Mouse (Mus musculus) intestine, embryonic 14.5 days (tissue): Measurements from ENCODE around the gene Ntn3. TPM values are rescaled to one million over a fixed set of nuclear protein-coding genes. Genes with fewer than 3 reads are reported as not detected.

ENCODE experiments used
- ATAC-seq: fragments of 200-750 bp; cut with Nextera tagmentation; replicated peaks from 2 replicates; pipeline ENCODE4 v1.8.0; 2017; ENCODE audit warnings: low read depth, moderate number of reproducible peaks, moderate TSS enrichment, moderate library complexity; ENCODE audit not compliant: low FRiP score, low TSS enrichment
- DNase-seq: peaks from one replicate; pipeline ENCODE4 v3.0.0-alpha.2; 2018; ENCODE audit warnings: low spot score
- H3K27ac ChIP-seq: fragments of 300-500 bp; sonication (generic); 2 replicates; pipeline ENCODE4 v1.5.1; 2014; ENCODE audit warnings: low read depth, mild to moderate bottlenecking, control low read depth
- H3K27me3 ChIP-seq: fragments of 300-500 bp; sonication (generic); replicated peaks from 2 replicates; pipeline ENCODE4 v1.6.1; 2014; ENCODE audit warnings: low read length, control low read depth; ENCODE audit not compliant: control insufficient read depth, insufficient read depth
- H3K36me3 ChIP-seq: fragments of 300-500 bp; sonication (generic); 2 replicates; pipeline ENCODE4 v1.6.1; 2014; ENCODE audit warnings: low read length, control low read depth; ENCODE audit not compliant: control insufficient read depth, insufficient read depth
- H3K4me1 ChIP-seq: fragments of 300-500 bp; sonication (generic); replicated peaks from 2 replicates; pipeline ENCODE4 v1.6.1; 2014; ENCODE audit warnings: low read length, control low read depth, mixed read lengths; ENCODE audit not compliant: control insufficient read depth, insufficient read depth
- H3K4me2 ChIP-seq: fragments of 300-500 bp; sonication (generic); 2 replicates; pipeline ENCODE4 v1.6.1; 2014; ENCODE audit warnings: low read length
- H3K4me3 ChIP-seq: fragments of 300-500 bp; sonication (generic); 2 replicates; pipeline ENCODE4 v1.5.1; 2014; ENCODE audit warnings: low read depth, low read length, control low read depth, mixed read lengths
- H3K9ac ChIP-seq: fragments of 300-500 bp; sonication (generic); 2 replicates; pipeline ENCODE4 v1.6.1; 2014; ENCODE audit warnings: mild to moderate bottlenecking, low read length
- H3K9me3 ChIP-seq: fragments of 300-500 bp; sonication (generic); 2 replicates; pipeline ENCODE4 v1.6.1; 2016; ENCODE audit warnings: low read length, control low read depth; ENCODE audit not compliant: control insufficient read depth
- WGBS: fragments of 180-500 bp; shearing (Covaris S2); extraction: QIAGEN DNeasy Blood & Tissue Kit; methylation state at CpG from one replicate; pipeline ENCODE4 v1.1.7; 2014; 5-methylcytosine and 5-hydroxymethylcytosine counted together
- polyA plus RNA-seq: library from polyadenylated mRNA; unstranded; fragments of >200 nt; fragmentation: Nextera tagmentation; extraction: Ambion mirVana; gene quantifications from 2 replicates; pipeline ENCODE4 v1.2.1, GENCODE M21; 2014

Ntn3 gene
- polyA plus RNA-seq, 1 experiment from 2014 or later, result 7.8 TPM

DNA sequence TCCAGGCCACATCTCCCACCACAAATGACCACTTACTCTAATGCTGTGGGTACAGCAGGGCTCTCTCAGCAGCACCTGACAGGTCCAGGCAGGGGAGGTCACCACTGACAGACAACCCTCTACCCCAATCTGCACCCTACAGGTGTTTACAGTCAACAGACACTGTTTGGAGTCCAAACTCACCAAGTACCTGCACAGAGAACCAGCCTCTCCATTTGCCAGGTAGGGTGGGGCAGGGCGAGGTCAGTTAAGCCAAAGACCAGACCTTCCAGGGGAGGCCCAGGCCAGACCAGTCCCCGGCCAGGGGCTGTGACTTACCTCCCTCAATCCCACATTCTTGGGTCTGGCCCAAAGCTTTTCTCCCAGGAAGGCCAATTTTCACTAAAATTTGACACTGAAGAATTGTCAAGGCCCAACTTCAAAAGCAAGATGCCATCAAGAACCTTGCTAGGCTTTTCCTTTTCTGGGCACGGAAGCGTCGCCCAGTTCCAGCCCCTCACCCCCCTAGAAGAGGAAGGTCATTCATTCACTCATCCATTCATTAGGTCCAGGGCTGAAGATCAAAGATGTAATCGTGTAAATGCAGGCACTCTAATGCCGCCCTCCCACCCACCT, 41.3 kb downstream of the Ntn3 start:
- Histone ChIP-seq H3K27me3 (no peaks in the 10 kb centered on the region), H3K4me2 (peak overlapping the region; percentile 88), H3K9me3 (no peaks in the 10 kb centered on the region), H3K27ac (peak overlapping the region; percentile 94; the same call in 1 of the 2 replicates), H3K9ac (peak overlapping the region; percentile 84), H3K36me3 (peaks cover 31% of the 10 kb centered on the region), H3K4me3 (peak overlapping the region; percentile 74), H3K4me1 (peaks cover 14% of the 10 kb centered on the region)
- ATAC-seq (no peak), DNase-seq (no peak)
- 49% methylated on average over 7 of the region's 7 CpGs for WGBS

DNA sequence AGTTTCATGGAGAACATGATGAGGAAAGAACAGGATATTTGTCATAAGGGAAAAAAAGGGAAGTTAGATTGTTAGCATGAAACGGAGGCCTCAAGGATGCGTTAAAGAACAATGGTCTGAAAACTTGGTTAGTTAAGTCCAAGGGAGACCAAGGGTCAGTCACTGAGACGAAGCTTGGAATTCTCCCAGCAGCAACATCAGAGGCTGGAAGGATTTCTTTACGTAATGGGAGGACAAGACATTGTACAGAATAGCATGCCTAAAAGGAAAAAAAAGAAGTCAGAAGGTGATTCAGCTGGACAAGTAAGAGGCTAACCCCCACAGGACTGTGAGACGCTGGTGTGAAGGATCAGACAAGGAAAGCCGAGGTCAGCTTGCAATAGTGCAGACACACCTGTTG, 42.2 kb downstream of the Ntn3 start:
- no peak for DNase-seq
- Histone ChIP-seq H3K9ac (no peak overlapping the region), H3K4me1 (peaks cover 21% of the 10 kb centered on the region), H3K27ac (no peak overlapping the region), H3K27me3 (no peaks in the 10 kb centered on the region), H3K4me2 (no peak overlapping the region), H3K36me3 (peaks cover 31% of the 10 kb centered on the region), H3K9me3 (no peaks in the 10 kb centered on the region), H3K4me3 (no peak overlapping the region)
- ATAC-seq, result no peak
- WGBS, result 88% methylated on average over 6 of the region's 6 CpGs

DNA sequence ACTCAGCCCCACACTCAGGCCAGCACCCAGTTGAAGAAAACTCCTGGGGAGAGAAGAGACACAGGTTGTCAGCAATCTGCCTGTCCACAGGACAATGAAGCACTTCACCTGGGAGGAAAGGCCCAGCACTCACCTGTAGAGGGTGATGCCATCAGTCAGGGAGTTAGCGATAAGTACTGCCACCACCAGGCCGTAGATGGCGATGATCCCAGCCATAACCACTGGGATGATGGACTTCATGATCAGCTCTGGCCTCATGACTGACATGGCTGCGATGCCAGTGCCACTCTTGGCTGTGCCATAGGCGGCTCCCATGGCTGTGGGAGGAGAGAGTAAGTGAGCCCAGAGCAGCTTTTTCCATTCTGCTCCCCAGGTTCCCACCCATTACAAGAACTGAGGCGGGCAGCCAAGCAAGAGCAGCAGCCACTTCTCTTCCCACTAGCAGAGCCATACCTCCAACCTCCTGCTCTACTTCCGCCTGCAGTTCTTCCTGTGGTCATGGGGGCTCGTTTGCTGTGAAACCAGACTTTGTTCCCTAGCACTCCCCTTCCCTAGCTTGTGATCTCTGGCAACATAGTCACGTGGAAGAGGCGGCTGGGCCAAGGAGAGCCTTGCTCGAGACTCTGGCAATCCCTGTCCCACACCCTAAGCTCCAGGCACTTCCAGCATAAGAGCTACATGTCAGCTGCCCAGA, 44.6 kb downstream of the Ntn3 start:
- 80% methylated on average over 11 of the region's 11 CpGs for WGBS
- H3K9ac ChIP-seq, result no peak overlapping the region
- peaks cover 31% of the 10 kb centered on the region for H3K36me3 ChIP-seq
- DNase-seq (no peak), ATAC-seq (no peak)
- H3K27me3 ChIP-seq, result no peaks in the 10 kb centered on the region
- H3K4me1 ChIP-seq, result peaks cover 17% of the 10 kb centered on the region
- no peak overlapping the region for H3K27ac ChIP-seq
- no peaks in the 10 kb centered on the region for H3K9me3 ChIP-seq
- H3K4me3 ChIP-seq, result no peak overlapping the region
- no peak overlapping the region for H3K4me2 ChIP-seq

DNA sequence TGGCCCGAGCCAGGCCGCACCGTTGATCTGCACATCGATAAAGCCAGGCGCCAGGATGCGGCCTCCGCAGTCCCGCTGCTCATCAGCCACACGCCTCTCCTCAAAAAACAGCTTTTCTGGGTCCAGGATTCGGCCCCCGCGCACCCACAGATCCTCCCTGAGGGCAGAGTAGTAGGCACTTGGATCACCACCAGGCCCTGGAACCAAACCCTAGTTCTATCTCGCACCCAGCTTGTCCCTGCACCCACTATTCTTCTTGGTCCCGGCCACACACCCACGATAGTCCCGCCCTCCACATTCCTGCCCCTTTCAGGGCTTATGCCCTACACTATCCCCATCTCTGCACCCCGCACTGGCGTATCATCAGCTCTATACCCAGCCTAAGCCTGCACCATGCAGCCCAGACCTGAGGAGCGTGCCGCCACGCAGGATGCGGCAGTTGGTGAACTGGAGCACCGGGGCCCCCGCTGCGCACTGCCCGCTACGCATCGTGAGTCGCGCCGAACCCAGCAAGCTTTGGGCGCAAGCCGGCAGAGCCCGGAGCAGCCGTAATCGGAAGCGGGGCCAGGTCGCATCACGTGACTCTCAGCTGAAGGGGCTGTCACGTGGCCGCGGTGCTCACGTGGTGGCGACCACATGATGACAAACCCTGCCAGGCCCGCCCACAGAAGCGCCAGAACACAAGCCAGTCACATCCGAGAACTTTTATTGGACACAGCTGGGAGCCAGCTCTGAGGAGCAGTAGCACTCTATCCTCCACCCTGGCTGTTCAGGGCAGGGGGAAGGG, 46.0 kb downstream of the Ntn3 start, which contains the start of gene Amdhd2:
Amdhd2 (minus strand) TSS at position 591 of the 787 bp plus-strand sequence.
- WGBS, result under 1% methylated on average over 47 of the region's 47 CpGs
- Histone ChIP-seq H3K9ac (peak within 1 kb of the TSS; percentile 79), H3K4me1 (peaks cover 16% of the 10 kb centered on the region), H3K4me3 (peak within 1 kb of the TSS; percentile 74), H3K4me2 (peak within 1 kb of the TSS; percentile 99), H3K9me3 (no peaks in the 10 kb centered on the region), H3K27ac (peak within 1 kb of the TSS; percentile 69), H3K36me3 (peaks cover 31% of the 10 kb centered on the region), H3K27me3 (no peaks in the 10 kb centered on the region)
- ATAC-seq (peak; percentile 90), DNase-seq (peak; percentile 99)

DNA sequence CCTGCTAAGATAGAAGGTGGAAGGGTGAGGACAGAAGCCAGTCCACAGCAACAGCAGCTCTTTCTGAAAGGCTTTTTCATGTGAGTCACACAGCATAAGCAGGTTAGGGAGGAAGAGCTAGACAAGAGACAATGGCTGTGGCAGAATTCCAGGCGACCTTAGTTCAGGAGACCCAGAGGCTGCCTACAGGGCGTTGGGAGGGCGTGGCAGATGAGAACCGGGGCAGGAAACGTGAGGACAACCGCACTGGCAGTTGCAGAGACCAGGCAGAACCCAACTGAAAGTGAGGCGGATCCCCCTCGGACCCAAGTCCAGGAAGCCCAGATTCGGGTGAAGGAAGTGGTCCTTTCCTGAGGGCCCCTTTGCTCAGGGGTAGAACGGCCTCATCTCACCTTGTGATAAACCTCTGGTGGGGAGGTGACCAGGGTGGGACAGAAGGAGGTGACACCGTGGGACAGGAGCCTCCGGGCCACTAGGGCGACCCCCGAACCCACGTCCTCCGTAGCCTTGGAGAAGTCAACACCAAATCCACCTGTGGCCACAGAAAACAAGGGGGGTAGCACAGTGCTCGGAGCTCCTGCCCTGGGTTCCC, 46.7 kb downstream of the Ntn3 start:
- peak; percentile 56 for DNase-seq
- H3K27me3 ChIP-seq, result no peaks in the 10 kb centered on the region
- H3K9me3 ChIP-seq, result no peaks in the 10 kb centered on the region
- H3K36me3 ChIP-seq, result peaks cover 33% of the 10 kb centered on the region
- ATAC-seq, result no peak; the same call in 1 of the 2 replicates
- H3K4me2 ChIP-seq, result peak overlapping the region; percentile 99
- H3K4me1 ChIP-seq, result peaks cover 9% of the 10 kb centered on the region
- WGBS, result 17% methylated on average over 17 of the region's 17 CpGs
- H3K4me3 ChIP-seq, result peak overlapping the region; percentile 74
- H3K27ac ChIP-seq, result peak overlapping the region; percentile 69; the same call in 1 of the 2 replicates
- H3K9ac ChIP-seq, result peak overlapping the region; percentile 79

DNA sequence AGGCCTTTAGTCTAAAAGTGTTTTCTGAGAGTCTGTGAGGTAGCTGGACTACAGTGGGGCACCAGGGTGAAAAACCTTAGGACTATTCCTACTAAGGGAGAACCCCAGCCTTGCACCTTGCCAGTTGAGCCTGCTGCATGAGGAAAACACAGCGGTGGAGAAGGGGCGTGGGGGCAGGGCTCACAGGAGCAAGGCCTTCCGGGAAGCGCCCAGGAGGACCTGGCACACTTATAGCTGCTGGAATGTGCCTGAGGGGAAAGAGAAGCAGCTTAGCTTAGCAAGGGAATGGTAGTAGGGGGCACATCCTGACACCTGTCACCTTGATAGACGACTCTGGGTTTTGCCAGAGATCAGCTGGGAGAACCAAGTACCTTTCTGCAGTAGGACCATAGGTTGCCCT, 47.9 kb downstream of the Ntn3 start:
- 84% methylated on average over 5 of the region's 5 CpGs for WGBS
- H3K4me1 ChIP-seq, result peaks cover 8% of the 10 kb centered on the region; the same call in 1 of the 2 replicates
- no peaks in the 10 kb centered on the region for H3K9me3 ChIP-seq
- H3K9ac ChIP-seq, result no peak overlapping the region
- H3K4me2 ChIP-seq, result no peak overlapping the region
- H3K27me3 ChIP-seq, result no peaks in the 10 kb centered on the region
- no peak overlapping the region for H3K4me3 ChIP-seq
- ATAC-seq (no peak), DNase-seq (no peak)
- peaks cover 30% of the 10 kb centered on the region for H3K36me3 ChIP-seq
- no peak overlapping the region for H3K27ac ChIP-seq

DNA sequence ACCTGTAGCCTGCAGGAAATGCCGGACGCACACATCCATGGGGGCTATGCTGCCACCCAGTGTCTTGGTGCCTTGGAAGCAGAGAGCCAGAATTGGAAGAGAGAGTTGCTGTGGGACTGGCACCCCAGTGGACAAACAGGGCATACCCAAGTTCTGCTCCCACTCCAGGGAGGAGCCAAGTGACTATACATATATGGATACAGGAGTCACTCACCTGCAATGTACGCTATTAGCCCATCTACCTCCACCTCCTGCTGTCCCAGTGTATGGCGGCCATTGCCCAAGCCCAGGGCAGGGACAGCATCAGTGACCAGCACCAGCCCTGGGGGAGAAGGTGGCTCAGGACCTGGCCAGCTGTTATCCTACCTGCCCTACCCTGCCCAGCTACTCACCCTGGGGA, 51.8 kb downstream of the Ntn3 start:
- Histone ChIP-seq H3K27ac (no peak overlapping the region), H3K36me3 (peaks cover 19% of the 10 kb centered on the region; the same call in 1 of the 2 replicates), H3K9me3 (no peaks in the 10 kb centered on the region), H3K4me3 (no peak overlapping the region), H3K4me2 (no peak overlapping the region), H3K27me3 (no peaks in the 10 kb centered on the region), H3K4me1 (peaks cover 3% of the 10 kb centered on the region; the same call in 1 of the 2 replicates), H3K9ac (no peak overlapping the region)
- 86% methylated on average over 4 of the region's 4 CpGs for WGBS
- DNase-seq, result no peak
- ATAC-seq, result no peak

DNA sequence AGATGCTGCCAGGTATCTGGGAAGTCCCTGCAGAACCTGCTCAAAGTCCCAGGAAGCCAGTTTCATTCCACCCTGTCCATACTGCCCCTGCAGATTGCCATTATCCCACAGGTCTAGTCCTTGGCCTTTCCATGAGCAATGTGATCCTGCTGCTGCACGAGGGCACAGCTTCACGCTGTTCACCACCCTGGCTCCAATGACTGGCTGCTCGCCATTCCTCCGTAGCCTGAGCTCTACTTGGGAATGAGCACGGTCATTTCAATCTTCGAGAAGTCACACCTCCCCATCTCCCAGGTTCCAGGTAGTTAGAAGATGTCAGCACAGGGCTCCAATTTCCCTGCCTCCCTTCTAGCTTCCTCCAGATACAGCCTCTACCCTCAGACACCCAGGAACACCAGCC, 52.2 kb downstream of the Ntn3 start:
- H3K27me3 ChIP-seq, result no peaks in the 10 kb centered on the region
- no peaks in the 10 kb centered on the region for H3K9me3 ChIP-seq
- ATAC-seq (no peak), DNase-seq (no peak)
- H3K36me3 ChIP-seq, result peaks cover 19% of the 10 kb centered on the region; the same call in 1 of the 2 replicates
- H3K4me1 ChIP-seq, result peaks cover 4% of the 10 kb centered on the region; the same call in 1 of the 2 replicates
- 90% methylated on average over 6 of the region's 6 CpGs for WGBS
- H3K4me3 ChIP-seq, result no peak overlapping the region
- no peak overlapping the region for H3K4me2 ChIP-seq
- no peak overlapping the region for H3K9ac ChIP-seq
- no peak overlapping the region for H3K27ac ChIP-seq
